Mouse (Mus musculus) spleen, postnatal 14 days (tissue): ENCODE data around the gene D930048N14Rik.
A peak's percentile ranks its signal among the peaks of the same experiment; 100 is the strongest.
"Not testable (repeated sequence)": the region's sequence is repeated elsewhere in the genome, so short reads cannot be mapped to it uniquely, and the experiment has no call there.

Experiments used
- DNase-seq, 2 experiments: peaks; one replicate each; pipeline ENCODE4 v3.0.0; 2021 to 2022; ENCODE audit warnings: low spot score in 2 of 2

Gene D930048N14Rik

GRCm38 (mm10) chr11:51652889-51653418, 2.2 kb downstream of the D930048N14Rik start:
- DNase-seq = no peak

GRCm38 (mm10) chr11:51653736-51654135, 3.0 kb downstream of the D930048N14Rik start:
- no peak for DNase-seq

- DNase-seq = no peak
Measured at GRCm38 (mm10) chr11:51654891-51655290, 4.1 kb downstream of the D930048N14Rik start.

GRCm38 (mm10) chr11:51656798-51657521, 6.2 kb downstream of the D930048N14Rik start:
- DNase-seq = no peak

GRCm38 (mm10) chr11:51658291-51658690, 7.5 kb downstream of the D930048N14Rik start:
- no peak for DNase-seq

- no peak for DNase-seq
Measured at GRCm38 (mm10) chr11:51658705-51659104, 8.0 kb downstream of the D930048N14Rik start.

GRCm38 (mm10) chr11:51661867-51662365, 11.2 kb downstream of the D930048N14Rik start:
- no peak for DNase-seq

- DNase-seq = no peak
Measured at GRCm38 (mm10) chr11:51662632-51663031, 11.9 kb downstream of the D930048N14Rik start.

- not testable (repeated sequence) for DNase-seq
Measured at GRCm38 (mm10) chr11:51664747-51665146, 14.0 kb downstream of the D930048N14Rik start.

- DNase-seq = no peak
Measured at GRCm38 (mm10) chr11:51670846-51671245, 20.1 kb downstream of the D930048N14Rik start.

- DNase-seq = no peak
Measured at GRCm38 (mm10) chr11:51671376-51671775, 20.6 kb downstream of the D930048N14Rik start.

GRCm38 (mm10) chr11:51673291-51673690, 22.5 kb downstream of the D930048N14Rik start:
- no peak for DNase-seq

GRCm38 (mm10) chr11:51675386-51675785, 24.6 kb downstream of the D930048N14Rik start:
- DNase-seq = no peak

GRCm38 (mm10) chr11:51677737-51678418, 27.1 kb downstream of the D930048N14Rik start:
- no peak for DNase-seq

- DNase-seq = no peak
Measured at GRCm38 (mm10) chr11:51679466-51679865, 28.7 kb downstream of the D930048N14Rik start.

- DNase-seq = peak; percentile 73 to 85
Measured at GRCm38 (mm10) chr11:51681324-51681975, 30.7 kb downstream of the D930048N14Rik start.

- DNase-seq = no peak
Measured at GRCm38 (mm10) chr11:51681976-51682374, 31.2 kb downstream of the D930048N14Rik start.

GRCm38 (mm10) chr11:51688330-51689328, 37.9 kb downstream of the D930048N14Rik start, which contains the start of gene 0610009B22Rik:
TSS of gene 0610009B22Rik (minus strand) at chr11:51688874.
- peak; percentile 99 to 100 for DNase-seq

- no peak for DNase-seq
Measured at GRCm38 (mm10) chr11:51689343-51689742, 38.6 kb downstream of the D930048N14Rik start.

GRCm38 (mm10) chr11:51690597-51690996, 39.8 kb downstream of the D930048N14Rik start:
- DNase-seq = not testable (repeated sequence)

GRCm38 (mm10) chr11:51694984-51695383, 44.2 kb downstream of the D930048N14Rik start:
- no peak for DNase-seq
